Mouse (Mus musculus) hindbrain, embryonic 12.5 days (tissue): ENCODE results near the gene Tdo2. TPM values are rescaled to one million over a fixed set of nuclear protein-coding genes. Genes with fewer than 3 reads are reported as not detected.

Source experiments
- ATAC-seq: fragments of 200-750 bp; cut with Nextera tagmentation; 2 replicates; pipeline ENCODE4 v1.8.0; 2017; ENCODE audit warnings: moderate TSS enrichment; ENCODE audit not compliant: low FRiP score
- H3K27ac ChIP-seq: fragments of 300-500 bp; sonication (generic); 2 replicates; pipeline ENCODE4 v1.5.1; 2016; ENCODE audit warnings: mild to moderate bottlenecking
- H3K27me3 ChIP-seq: fragments of 300-500 bp; sonication (generic); 2 replicates; pipeline ENCODE4 v1.6.1; 2016; ENCODE audit warnings: mild to moderate bottlenecking
- H3K36me3 ChIP-seq: fragments of 300-500 bp; sonication (generic); 2 replicates; pipeline ENCODE4 v1.6.1; 2016; ENCODE audit warnings: mild to moderate bottlenecking
- H3K4me1 ChIP-seq: fragments of 300-500 bp; sonication (generic); 2 replicates; pipeline ENCODE4 v1.6.1; 2016
- H3K4me2 ChIP-seq: fragments of 300-500 bp; sonication (generic); replicated peaks from 2 replicates; pipeline ENCODE4 v1.6.1; 2016; ENCODE audit warnings: mild to moderate bottlenecking
- H3K4me3 ChIP-seq: fragments of 300-500 bp; sonication (generic); 2 replicates; pipeline ENCODE4 v1.5.1; 2016; ENCODE audit warnings: mild to moderate bottlenecking
- H3K9ac ChIP-seq: fragments of 300-500 bp; sonication (generic); 2 replicates; pipeline ENCODE4 v1.6.1; 2016; ENCODE audit warnings: mild to moderate bottlenecking, moderate library complexity
- H3K9me3 ChIP-seq: fragments of 300-500 bp; sonication (generic); replicated peaks from 2 replicates; pipeline ENCODE4 v1.6.1; 2016; ENCODE audit warnings: mild to moderate bottlenecking
- WGBS: fragments of 180-500 bp; shearing (Covaris S2); methylation state at CpG from one replicate; pipeline ENCODE4 v1.1.7; 2016; 5-methylcytosine and 5-hydroxymethylcytosine counted together
- polyA plus RNA-seq: library from polyadenylated mRNA; unstranded; fragments of >200 nt; fragmentation: Nextera tagmentation; extraction: Ambion mirVana; gene quantifications from 2 replicates; pipeline ENCODE4 v1.2.1, GENCODE M21; 2016

The Tdo2 gene
- polyA plus RNA-seq, 1 experiment from 2014 or later: not detected

- H3K9ac ChIP-seq: no peak overlapping the region
- WGBS: 83% methylated on average over 8 of the region's 8 CpGs
- no peaks in the 10 kb centered on the region for H3K4me1 ChIP-seq
- H3K4me2 ChIP-seq: no peak overlapping the region
- H3K36me3 ChIP-seq: no peaks in the 10 kb centered on the region
- no peak for ATAC-seq
- H3K27ac ChIP-seq: no peak overlapping the region
- no peak overlapping the region for H3K4me3 ChIP-seq
- no peaks in the 10 kb centered on the region for H3K9me3 ChIP-seq
- no peaks in the 10 kb centered on the region for H3K27me3 ChIP-seq
Measured at GRCm38 (mm10) chr3:81983120-81983895, 7.3 kb upstream of the Tdo2 start.

- Histone ChIP-seq H3K9ac (no peak within 1 kb of the TSS), H3K9me3 (no peaks in the 10 kb centered on the region), H3K27ac (no peak within 1 kb of the TSS), H3K27me3 (no peaks in the 10 kb centered on the region), H3K4me2 (no peak within 1 kb of the TSS), H3K4me3 (no peak within 1 kb of the TSS), H3K36me3 (no peaks in the 10 kb centered on the region), H3K4me1 (no peaks in the 10 kb centered on the region)
- no peak for ATAC-seq
- WGBS: 88% methylated on average over 5 of the region's 5 CpGs
Measured at GRCm38 (mm10) chr3:81981990-81982389, 6.0 kb upstream of the Tdo2 start, which contains the start of gene Asic5. Gene Asic5, plus strand, starts transcription at chr3:81982290.

- Histone ChIP-seq H3K9me3 (no peaks in the 10 kb centered on the region), H3K36me3 (no peaks in the 10 kb centered on the region), H3K4me2 (no peak overlapping the region), H3K4me1 (no peaks in the 10 kb centered on the region), H3K27me3 (no peaks in the 10 kb centered on the region), H3K4me3 (no peak overlapping the region), H3K9ac (no peak overlapping the region), H3K27ac (no peak overlapping the region)
- no peak for ATAC-seq
- WGBS: 93% methylated on average over 5 of the region's 5 CpGs
Measured at GRCm38 (mm10) chr3:81981576-81981975, 5.6 kb upstream of the Tdo2 start.

- H3K4me2 ChIP-seq: no peak overlapping the region
- 81% methylated on average over 4 of the region's 4 CpGs for WGBS
- no peaks in the 10 kb centered on the region for H3K36me3 ChIP-seq
- no peaks in the 10 kb centered on the region for H3K4me1 ChIP-seq
- no peaks in the 10 kb centered on the region for H3K27me3 ChIP-seq
- no peak overlapping the region for H3K4me3 ChIP-seq
- no peak overlapping the region for H3K9ac ChIP-seq
- ATAC-seq: no peak
- no peak overlapping the region for H3K27ac ChIP-seq
- H3K9me3 ChIP-seq: no peaks in the 10 kb centered on the region
Measured at GRCm38 (mm10) chr3:81975607-81976006, 395 bp downstream of the Tdo2 start.

GRCm38 (mm10) chr3:81964596-81964995, 11.4 kb downstream of the Tdo2 start:
- no peaks in the 10 kb centered on the region for H3K27me3 ChIP-seq
- no peak overlapping the region for H3K27ac ChIP-seq
- H3K9me3 ChIP-seq: no peaks in the 10 kb centered on the region
- H3K9ac ChIP-seq: no peak overlapping the region
- 74% methylated on average over 3 of the region's 3 CpGs for WGBS
- ATAC-seq: no peak
- H3K4me3 ChIP-seq: no peak overlapping the region
- H3K36me3 ChIP-seq: no peaks in the 10 kb centered on the region
- no peak overlapping the region for H3K4me2 ChIP-seq
- no peaks in the 10 kb centered on the region for H3K4me1 ChIP-seq

GRCm38 (mm10) chr3:81963768-81964167, 12.2 kb downstream of the Tdo2 start:
- 69% methylated on average over 5 of the region's 5 CpGs for WGBS
- no peak for ATAC-seq
- Histone ChIP-seq H3K9ac (no peak overlapping the region), H3K4me2 (no peak overlapping the region), H3K4me1 (no peaks in the 10 kb centered on the region), H3K27ac (no peak overlapping the region), H3K4me3 (no peak overlapping the region), H3K27me3 (no peaks in the 10 kb centered on the region), H3K9me3 (no peaks in the 10 kb centered on the region), H3K36me3 (no peaks in the 10 kb centered on the region)

- Histone ChIP-seq H3K27me3 (no peaks in the 10 kb centered on the region), H3K4me3 (no peak overlapping the region), H3K9me3 (no peaks in the 10 kb centered on the region), H3K36me3 (no peaks in the 10 kb centered on the region), H3K27ac (no peak overlapping the region), H3K4me2 (no peak overlapping the region), H3K9ac (no peak overlapping the region), H3K4me1 (no peaks in the 10 kb centered on the region)
- WGBS: 88% methylated on average over 5 of the region's 5 CpGs
- no peak for ATAC-seq
Measured at GRCm38 (mm10) chr3:81961336-81961735, 14.7 kb downstream of the Tdo2 start.

- Histone ChIP-seq H3K9ac (no peak overlapping the region), H3K36me3 (no peaks in the 10 kb centered on the region), H3K27me3 (no peaks in the 10 kb centered on the region), H3K4me3 (no peak overlapping the region), H3K9me3 (no peaks in the 10 kb centered on the region), H3K27ac (no peak overlapping the region), H3K4me2 (no peak overlapping the region), H3K4me1 (no peaks in the 10 kb centered on the region)
- 90% methylated on average over 5 of the region's 5 CpGs for WGBS
- ATAC-seq: no peak
Measured at GRCm38 (mm10) chr3:81957484-81957883, 18.5 kb downstream of the Tdo2 start.

- H3K4me3 ChIP-seq: no peak overlapping the region
- WGBS: 83% methylated on average over 2 of the region's 2 CpGs
Measured at GRCm38 (mm10) chr3:81951785-81952184, 24.2 kb downstream of the Tdo2 start.

GRCm38 (mm10) chr3:81949048-81949447, 27.0 kb downstream of the Tdo2 start:
- no peak overlapping the region for H3K4me3 ChIP-seq
- no peak overlapping the region for H3K27ac ChIP-seq
- H3K27me3 ChIP-seq: no peaks in the 10 kb centered on the region
- no peak overlapping the region for H3K4me2 ChIP-seq
- no peak for ATAC-seq
- H3K4me1 ChIP-seq: no peaks in the 10 kb centered on the region
- H3K9me3 ChIP-seq: no peaks in the 10 kb centered on the region
- H3K9ac ChIP-seq: no peak overlapping the region
- WGBS: 86% methylated on average over 1 of the region's 1 CpGs
- H3K36me3 ChIP-seq: no peaks in the 10 kb centered on the region

More at GRCm38 (mm10) chr3:81951785-81952184, 24.2 kb downstream of the Tdo2 start:
- Histone ChIP-seq H3K27me3 (no peaks in the 10 kb centered on the region), H3K4me2 (no peak overlapping the region), H3K9ac (no peak overlapping the region), H3K4me1 (no peaks in the 10 kb centered on the region), H3K9me3 (no peaks in the 10 kb centered on the region), H3K27ac (no peak overlapping the region), H3K36me3 (no peaks in the 10 kb centered on the region)
- no peak for ATAC-seq

GRCm38 (mm10) chr3:81944851-81945393, 31.1 kb downstream of the Tdo2 start:
- ATAC-seq: no peak
- H3K9me3 ChIP-seq: no peaks in the 10 kb centered on the region

GRCm38 (mm10) chr3:81943097-81943496, 32.9 kb downstream of the Tdo2 start:
- no peak overlapping the region for H3K9ac ChIP-seq

More at GRCm38 (mm10) chr3:81944851-81945393, 31.1 kb downstream of the Tdo2 start:
- Histone ChIP-seq H3K9ac (no peak overlapping the region), H3K4me1 (no peaks in the 10 kb centered on the region), H3K27me3 (no peaks in the 10 kb centered on the region), H3K27ac (no peak overlapping the region), H3K36me3 (no peaks in the 10 kb centered on the region), H3K4me3 (no peak overlapping the region), H3K4me2 (no peak overlapping the region)
- WGBS: 93% methylated on average over 7 of the region's 7 CpGs

GRCm38 (mm10) chr3:81942341-81942740, 33.7 kb downstream of the Tdo2 start:
- WGBS: 85% methylated on average over 3 of the region's 3 CpGs
- no peaks in the 10 kb centered on the region for H3K4me1 ChIP-seq
- ATAC-seq: no peak
- H3K36me3 ChIP-seq: no peaks in the 10 kb centered on the region
- H3K27ac ChIP-seq: no peak overlapping the region
- no peaks in the 10 kb centered on the region for H3K9me3 ChIP-seq
- H3K4me3 ChIP-seq: no peak overlapping the region
- H3K27me3 ChIP-seq: no peaks in the 10 kb centered on the region
- no peak overlapping the region for H3K4me2 ChIP-seq
- no peak overlapping the region for H3K9ac ChIP-seq

More at GRCm38 (mm10) chr3:81943097-81943496, 32.9 kb downstream of the Tdo2 start:
- H3K36me3 ChIP-seq: no peaks in the 10 kb centered on the region
- no peaks in the 10 kb centered on the region for H3K27me3 ChIP-seq
- H3K4me2 ChIP-seq: no peak overlapping the region
- no peak for ATAC-seq
- H3K4me1 ChIP-seq: no peaks in the 10 kb centered on the region
- 87% methylated on average over 3 of the region's 3 CpGs for WGBS
- no peak overlapping the region for H3K4me3 ChIP-seq
- no peak overlapping the region for H3K27ac ChIP-seq
- H3K9me3 ChIP-seq: no peaks in the 10 kb centered on the region
